Mouse (Mus musculus) 3134 (cell line): ENCODE results near the gene Rapgef5.

ENCODE experiments used
- DNase-seq: peaks from one replicate; pipeline ENCODE4 v3.0.0-alpha.2; 2011; ENCODE audit warnings: low spot score; ENCODE audit not compliant: insufficient read length; ENCODE audit errors: extremely low read depth

The Rapgef5 gene

GRCm38 (mm10) chr12:117703413-117703812 lies 187.1 kb downstream of the Rapgef5 start:
- no peak for DNase-seq

- DNase-seq: no peak
Measured at GRCm38 (mm10) chr12:117705308-117705707, 189.0 kb downstream of the Rapgef5 start.

GRCm38 (mm10) chr12:117709280-117709679 lies 193.0 kb downstream of the Rapgef5 start:
- DNase-seq: no peak

- DNase-seq: no peak
Measured at GRCm38 (mm10) chr12:117712474-117712873, 196.2 kb downstream of the Rapgef5 start.

- no peak for DNase-seq
Measured at GRCm38 (mm10) chr12:117713616-117714015, 197.3 kb downstream of the Rapgef5 start.

GRCm38 (mm10) chr12:117720794-117721747 lies 204.8 kb downstream of the Rapgef5 start:
- DNase-seq: no peak

- no peak for DNase-seq
Measured at GRCm38 (mm10) chr12:117721748-117722150, 205.5 kb downstream of the Rapgef5 start.

- no peak for DNase-seq
Measured at GRCm38 (mm10) chr12:117725011-117725410, 208.7 kb downstream of the Rapgef5 start.

- no peak for DNase-seq
Measured at GRCm38 (mm10) chr12:117727481-117728177, 211.3 kb downstream of the Rapgef5 start.

GRCm38 (mm10) chr12:117728178-117728611 lies 211.9 kb downstream of the Rapgef5 start:
- DNase-seq: no peak

GRCm38 (mm10) chr12:117733611-117734010 lies 217.3 kb downstream of the Rapgef5 start:
- no peak for DNase-seq

GRCm38 (mm10) chr12:117736130-117736529 lies 219.9 kb downstream of the Rapgef5 start:
- no peak for DNase-seq

- DNase-seq: no peak
Measured at GRCm38 (mm10) chr12:117736928-117737327, 220.6 kb downstream of the Rapgef5 start.

GRCm38 (mm10) chr12:117737332-117738031 lies 221.2 kb downstream of the Rapgef5 start:
- no peak for DNase-seq

- no peak for DNase-seq
Measured at GRCm38 (mm10) chr12:117742487-117742886, 226.2 kb downstream of the Rapgef5 start.

GRCm38 (mm10) chr12:117744580-117745483 lies 228.6 kb downstream of the Rapgef5 start:
- no peak for DNase-seq

GRCm38 (mm10) chr12:117746611-117747010 lies 230.3 kb downstream of the Rapgef5 start:
- DNase-seq: no peak

GRCm38 (mm10) chr12:117751045-117751444 lies 234.8 kb downstream of the Rapgef5 start:
- no peak for DNase-seq

- DNase-seq: no peak
Measured at GRCm38 (mm10) chr12:117751520-117752383, 235.5 kb downstream of the Rapgef5 start.
